8 mouse cellular contexts compared by ENCODE assay signal in the genomic region with DNA sequence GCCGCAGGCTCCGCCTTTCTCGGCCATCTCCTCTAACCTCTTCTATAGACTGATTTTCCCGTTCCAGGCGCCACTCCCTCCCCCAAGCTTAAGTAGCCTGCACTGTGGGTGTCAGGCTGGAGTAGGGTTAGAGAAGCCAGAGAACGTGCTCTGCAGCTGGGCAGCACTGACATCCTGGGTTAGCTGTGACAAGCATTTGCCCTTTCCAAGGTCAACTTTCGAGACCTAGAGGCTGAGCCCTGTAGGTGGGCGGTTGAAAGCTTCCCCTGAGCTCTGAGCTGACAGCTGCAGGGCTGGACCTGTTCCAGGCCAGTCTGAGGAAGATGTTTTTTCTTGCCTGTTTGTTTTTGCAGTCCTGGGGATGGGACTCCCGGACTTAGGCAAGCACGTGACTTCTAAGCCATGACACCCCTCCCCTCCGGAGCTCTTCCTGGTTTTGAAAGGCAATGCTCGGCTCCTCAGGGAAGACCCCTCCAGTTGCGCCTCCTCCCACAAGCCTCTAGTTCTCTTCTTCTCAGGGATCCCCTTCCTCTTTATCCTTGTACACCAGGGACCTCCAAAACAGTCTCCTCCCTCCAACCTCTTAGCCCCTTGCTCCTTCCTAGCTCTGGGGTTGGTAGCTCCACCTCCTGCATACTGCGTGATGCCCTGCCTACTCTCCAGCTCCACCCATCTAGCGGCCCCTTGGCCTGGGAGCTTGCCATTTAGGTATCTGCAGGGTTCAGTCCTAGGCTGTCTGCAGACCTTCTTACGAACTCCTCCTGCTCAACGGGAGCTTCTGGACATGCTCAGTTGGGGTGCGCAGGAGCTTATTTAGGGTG. TPM values are rescaled to one million over a fixed set of nuclear protein-coding genes. Genes with fewer than 3 reads are reported as not detected.
DNase-seq lines count a peak whose midpoint lies in the region; ATAC-seq and TF ChIP-seq lines count a peak whose summit lies in the region.

No protein-coding gene starts in this region.

- H3K27ac ChIP-seq in hindbrain, embryonic 14.5 days: no peak overlapping the region
- no peak overlapping the region for H3K27ac ChIP-seq in limb, embryonic 15.5 days
- no peak overlapping the region for H3K27ac ChIP-seq in midbrain, embryonic 13.5 days

- ATAC-seq in hindbrain, embryonic 14.5 days (ENCODE audit: low FRiP score): peak; percentile 63
- ATAC-seq in limb, embryonic 15.5 days (ENCODE audit: insufficient number of reproducible peaks, low FRiP score, low TSS enrichment, low read depth): peak; percentile 43; the same call in 1 of the 2 replicates
- peak; percentile 73 for ATAC-seq in midbrain, embryonic 13.5 days
- no peak for ATAC-seq in inflammation-experienced regulatory T-cells, adult 6 months

- peak overlapping the region; percentile 48 for H3K4me2 ChIP-seq in hindbrain, embryonic 14.5 days (replicated peaks)
- peak overlapping the region; percentile 56 for H3K4me2 ChIP-seq in limb, embryonic 15.5 days
- peak overlapping the region; percentile 51 for H3K4me2 ChIP-seq in midbrain, embryonic 13.5 days (replicated peaks)

- TF ChIP-seq CTCF in E14TG2a.4 (conservative IDR thresholded peaks at IDR 0.05; ENCODE audit: low read length): no peak

- no peaks in the 10 kb centered on the region for H3K36me3 ChIP-seq in E14TG2a.4 (ENCODE audit: insufficient read depth, low read length)
- no peaks in the 10 kb centered on the region for H3K36me3 ChIP-seq in hindbrain, embryonic 14.5 days (replicated peaks; ENCODE audit: control insufficient read depth, insufficient read depth)
- no peaks in the 10 kb centered on the region for H3K36me3 ChIP-seq in limb, embryonic 15.5 days
- H3K36me3 ChIP-seq in midbrain, embryonic 13.5 days: no peaks in the 10 kb centered on the region

- WGBS in hindbrain, embryonic 14.5 days: 14% methylated on average over 18 of the region's 18 CpGs
- 10% methylated on average over 18 of the region's 18 CpGs for WGBS in limb, embryonic 15.5 days
- 8% methylated on average over 18 of the region's 18 CpGs for WGBS in midbrain, embryonic 13.5 days

- H3K4me1 ChIP-seq in E14TG2a.4 (replicated peaks; ENCODE audit: low read depth, low read length): peaks cover 19% of the 10 kb centered on the region
- H3K4me1 ChIP-seq in hindbrain, embryonic 14.5 days (replicated peaks; ENCODE audit: control insufficient read depth, insufficient read depth, low read length): peaks cover 8% of the 10 kb centered on the region; the same call in 1 of the 2 replicates
- peaks cover 19% of the 10 kb centered on the region for H3K4me1 ChIP-seq in limb, embryonic 15.5 days
- peaks cover 17% of the 10 kb centered on the region for H3K4me1 ChIP-seq in midbrain, embryonic 13.5 days (replicated peaks)

- peak; percentile 17 for DNase-seq in adrenal gland, postnatal 25 days
- DNase-seq in gastrocnemius, postnatal 10 days: peak; percentile 45
- DNase-seq in hindbrain, embryonic 14.5 days (ENCODE audit: low spot score): peak; percentile 40
- peak; percentile 17 for DNase-seq in thymus, postnatal 14 days

- H3K27me3 ChIP-seq in E14TG2a.4 (ENCODE audit: insufficient read depth, low read length): peaks cover 31% of the 10 kb centered on the region
- H3K27me3 ChIP-seq in hindbrain, embryonic 14.5 days (ENCODE audit: control insufficient read depth, insufficient read depth, low read length): no peaks in the 10 kb centered on the region
- no peaks in the 10 kb centered on the region for H3K27me3 ChIP-seq in limb, embryonic 15.5 days
- peaks cover 13% of the 10 kb centered on the region; the same call in 1 of the 2 replicates for H3K27me3 ChIP-seq in midbrain, embryonic 13.5 days

- H3K4me3 ChIP-seq in E14TG2a.4 (replicated peaks; ENCODE audit: low read length): peak overlapping the region; percentile 52
- H3K4me3 ChIP-seq in hindbrain, embryonic 14.5 days (replicated peaks; ENCODE audit: low read length): no peak overlapping the region; the same call in 1 of the 2 replicates
- peak overlapping the region; percentile 28 for H3K4me3 ChIP-seq in limb, embryonic 15.5 days
- peak overlapping the region; percentile 15 for H3K4me3 ChIP-seq in midbrain, embryonic 13.5 days (replicated peaks)

- H3K9me3 ChIP-seq in E14TG2a.4 (ENCODE audit: low read length): no peaks in the 10 kb centered on the region
- no peaks in the 10 kb centered on the region for H3K9me3 ChIP-seq in hindbrain, embryonic 14.5 days (ENCODE audit: control insufficient read depth, low read length)
- no peaks in the 10 kb centered on the region for H3K9me3 ChIP-seq in limb, embryonic 15.5 days
- H3K9me3 ChIP-seq in midbrain, embryonic 13.5 days: no peaks in the 10 kb centered on the region

- no peak overlapping the region for H3K9ac ChIP-seq in hindbrain, embryonic 14.5 days
- 0 out of 2 replicates have a peak overlapping the region, but pooled peaks have one; percentile 17 for H3K9ac ChIP-seq in limb, embryonic 15.5 days
- H3K9ac ChIP-seq in midbrain, embryonic 13.5 days (replicated peaks): no peak overlapping the region

RNA-seq across cellular contexts. Expression of gene Drd5, which starts 47.7 kb away (rescaled TPM):
- not detected in 2 replicates for total RNA-seq in adrenal gland, postnatal 25 days (2021)
- not detected for total RNA-seq in gastrocnemius, postnatal 10 days (2021)
- 0.46 and 0.69 TPM in 2 replicates for polyA plus RNA-seq in hindbrain, embryonic 14.5 days (2014; fragmentation: Nextera tagmentation; extraction: Ambion mirVana)
- 0.10 TPM in 1 of 2 replicates, not detected in the other for polyA plus RNA-seq in limb, embryonic 15.5 days (2015; fragmentation: Nextera tagmentation; extraction: Ambion mirVana)
- polyA plus RNA-seq in midbrain, embryonic 13.5 days (2015; fragmentation: Nextera tagmentation; extraction: Ambion mirVana): 0.13 and 0.26 TPM in 2 replicates
- under 1 TPM in 1 of 3 experiments, not detected in 2; 0.13 TPM for polyA plus RNA-seq in inflammation-experienced regulatory T-cells, adult 6 months (2017; shearing (Covaris generic))
